Mouse (Mus musculus) layer of hippocampus, postnatal 36 days (tissue): ENCODE data around the gene Cdh13. TPM values are rescaled to one million over a fixed set of nuclear protein-coding genes. Genes with fewer than 3 reads are reported as not detected.
"Not testable (repeated sequence)": the region's sequence is repeated elsewhere in the genome, so short reads cannot be mapped to it uniquely, and the experiment has no call there.

Experiments
- DNase-seq, 2 experiments: peaks; one replicate each; pipeline ENCODE4 v3.0.0; 2022
- total RNA-seq, 2 experiments: library from RNA; stranded (reverse); gene quantifications; 2 replicates each; pipeline ENCODE4 v1.2.3; 2021

The Cdh13 gene
- total RNA-seq, 2 experiments from 2014 or later, result 37.3 to 41.5 TPM

DNA sequence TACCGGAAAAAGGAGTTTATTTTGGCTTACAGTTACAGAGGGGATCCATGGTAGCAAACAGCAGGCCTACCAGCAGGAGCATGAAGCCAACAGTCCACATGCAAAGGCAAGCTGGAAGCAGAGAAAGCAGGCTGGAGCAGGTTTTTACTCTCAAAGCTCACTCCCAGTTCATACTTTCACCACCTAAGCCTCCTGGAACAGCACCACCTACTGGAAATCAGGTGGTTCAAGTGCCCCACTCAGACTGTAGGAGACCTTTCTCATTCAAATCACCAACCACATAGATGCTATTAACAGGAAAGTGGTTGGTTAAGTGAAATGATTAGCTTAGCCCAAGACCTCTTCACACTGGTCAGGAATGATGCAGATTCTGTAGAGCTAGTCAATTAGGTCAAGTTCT is 402.3 kb downstream of the Cdh13 start:
- DNase-seq, result no peak

DNA sequence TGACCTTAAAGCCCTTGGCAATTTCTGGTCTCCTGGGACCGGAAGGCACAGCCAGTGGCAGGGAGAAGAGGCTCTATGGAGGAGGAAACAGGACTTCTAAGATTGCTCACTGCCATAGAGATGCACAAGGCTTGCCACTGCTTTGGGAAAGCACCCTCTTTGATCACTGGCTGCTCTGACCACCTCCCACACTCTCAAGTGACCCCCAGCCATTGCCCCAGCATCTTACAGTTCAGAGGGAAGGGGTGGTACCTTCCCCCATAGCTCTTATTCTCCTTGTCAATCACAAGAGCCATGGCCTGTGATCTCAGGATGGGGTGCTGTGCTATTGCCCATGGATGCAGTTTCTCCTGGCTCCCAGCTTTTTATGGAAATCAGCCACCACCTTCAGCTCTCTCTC is 406.3 kb downstream of the Cdh13 start:
- no peak for DNase-seq

DNA sequence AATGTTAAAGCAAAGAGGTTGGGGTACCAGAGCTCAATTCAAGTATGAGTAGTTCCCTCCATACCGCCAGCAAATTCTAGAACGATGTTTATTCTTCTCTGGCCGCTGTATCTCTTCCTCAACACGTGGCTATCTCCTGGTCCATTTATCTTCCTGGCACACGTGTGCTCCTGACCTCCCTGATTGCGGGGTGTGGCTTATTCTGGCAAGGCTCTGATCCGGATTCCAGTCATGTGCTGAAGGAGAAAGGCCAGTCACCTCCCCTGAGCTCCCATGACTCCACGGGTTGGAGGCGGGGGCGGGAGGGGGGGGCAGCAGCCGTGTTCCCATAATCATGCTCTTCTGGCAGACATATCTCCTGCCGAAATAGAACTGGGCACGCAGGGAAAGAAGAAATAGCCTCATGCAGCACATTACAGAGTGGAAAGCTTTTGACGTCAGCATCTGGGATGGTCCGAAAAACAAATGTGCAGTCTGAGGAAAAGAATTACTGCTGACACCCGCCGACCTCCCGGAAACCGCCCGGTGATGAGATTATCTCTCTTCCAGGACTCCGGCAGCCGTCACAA is 417.9 kb downstream of the Cdh13 start:
- DNase-seq, result no peak

DNA sequence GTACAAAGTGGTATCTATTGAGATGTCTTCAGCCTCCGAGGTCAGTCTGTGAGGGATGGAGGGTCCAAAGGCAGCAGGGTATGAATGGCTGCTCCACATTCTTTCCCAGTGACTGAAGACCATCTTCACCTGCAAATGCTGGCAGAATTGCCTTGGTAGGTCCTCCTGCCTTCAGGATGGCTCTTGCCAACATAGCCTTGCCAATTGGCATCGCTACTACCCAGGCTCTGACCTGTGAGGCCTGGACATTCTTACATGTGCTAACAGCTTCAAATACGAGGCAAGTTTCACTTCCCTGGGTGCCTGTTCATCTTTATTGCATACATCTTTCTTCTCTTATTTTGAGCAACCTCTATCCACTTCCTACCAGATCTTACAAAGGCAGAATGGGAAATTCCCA is 425.8 kb downstream of the Cdh13 start:
- DNase-seq, result no peak

DNA sequence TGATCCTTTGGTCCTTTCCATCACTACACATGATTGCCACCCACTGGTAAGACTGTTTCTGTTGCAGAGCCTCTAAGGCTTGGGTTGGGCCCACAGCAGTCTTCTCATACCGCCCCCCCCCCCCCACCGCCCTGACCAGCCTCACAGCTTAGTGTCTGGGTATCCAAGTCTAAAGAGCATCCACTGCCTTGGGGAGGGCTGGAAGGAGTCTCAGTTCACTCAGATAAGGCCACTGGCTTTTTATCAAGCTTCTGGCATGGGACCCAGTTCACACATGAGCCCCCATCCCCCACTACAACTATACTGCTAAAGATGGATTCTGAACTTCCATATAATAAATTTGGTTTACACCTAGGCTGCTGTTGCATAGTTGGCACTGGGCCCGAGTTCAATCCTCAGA is 428.1 kb downstream of the Cdh13 start:
- no peak for DNase-seq

- DNase-seq, result no peak
These were observed 429.6 kb downstream of the Cdh13 start for GRCm38 (mm10) chr8:118713111-118713510.

- DNase-seq, result no peak
These were observed 430.1 kb downstream of the Cdh13 start for GRCm38 (mm10) chr8:118713596-118713995.

- no peak for DNase-seq
These were observed 439.4 kb downstream of the Cdh13 start for GRCm38 (mm10) chr8:118722896-118723295.

GRCm38 (mm10) chr8:118725651-118726050 is 442.1 kb downstream of the Cdh13 start:
- no peak for DNase-seq

- no peak for DNase-seq
These were observed 458.2 kb downstream of the Cdh13 start for GRCm38 (mm10) chr8:118741781-118742180.

GRCm38 (mm10) chr8:118744991-118745390 is 461.5 kb downstream of the Cdh13 start:
- DNase-seq, result no peak

- no peak for DNase-seq
These were observed 464.6 kb downstream of the Cdh13 start for GRCm38 (mm10) chr8:118748041-118748604.

GRCm38 (mm10) chr8:118749191-118749590 is 465.7 kb downstream of the Cdh13 start:
- DNase-seq, result no peak

DNA sequence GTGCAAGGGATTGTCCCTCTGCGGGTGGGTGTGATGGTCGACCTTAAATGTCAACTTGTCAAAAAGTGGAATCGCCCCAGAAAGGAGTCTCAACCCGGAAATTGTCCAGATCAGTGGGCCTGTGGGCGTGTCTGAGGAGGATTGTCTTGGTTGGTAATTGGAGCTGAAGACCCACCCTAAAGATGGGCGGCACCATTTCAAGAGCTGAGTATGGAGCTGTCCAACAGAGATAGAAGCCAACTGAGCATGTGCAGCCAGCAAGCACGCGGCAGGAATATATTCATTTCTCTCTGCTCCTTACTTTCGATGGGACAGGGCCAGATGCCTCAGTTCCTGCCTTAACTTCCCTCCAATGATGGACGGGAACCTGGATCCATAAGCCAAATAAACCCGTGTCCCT is 466.3 kb downstream of the Cdh13 start:
- no peak for DNase-seq

GRCm38 (mm10) chr8:118753710-118754109 is 470.2 kb downstream of the Cdh13 start:
- DNase-seq, result peak; percentile 13 to 36

DNA sequence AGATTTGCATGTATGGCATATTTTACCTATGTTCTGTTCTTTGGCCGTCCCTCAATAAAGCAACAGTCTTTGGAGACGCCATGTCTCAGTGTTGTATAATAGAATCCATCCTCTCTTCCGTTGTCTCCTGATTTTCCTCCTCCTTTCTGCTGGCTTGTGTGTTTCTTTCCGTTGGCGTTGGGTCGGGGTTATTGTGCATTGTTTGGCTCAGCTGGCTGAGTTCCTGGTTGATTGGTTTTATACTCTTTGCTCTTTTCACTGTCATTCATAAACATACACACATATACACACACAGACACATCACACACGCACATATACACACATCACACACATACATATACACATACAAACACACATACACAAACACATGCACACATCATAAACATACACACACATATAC is 470.6 kb downstream of the Cdh13 start:
- no peak for DNase-seq

DNA sequence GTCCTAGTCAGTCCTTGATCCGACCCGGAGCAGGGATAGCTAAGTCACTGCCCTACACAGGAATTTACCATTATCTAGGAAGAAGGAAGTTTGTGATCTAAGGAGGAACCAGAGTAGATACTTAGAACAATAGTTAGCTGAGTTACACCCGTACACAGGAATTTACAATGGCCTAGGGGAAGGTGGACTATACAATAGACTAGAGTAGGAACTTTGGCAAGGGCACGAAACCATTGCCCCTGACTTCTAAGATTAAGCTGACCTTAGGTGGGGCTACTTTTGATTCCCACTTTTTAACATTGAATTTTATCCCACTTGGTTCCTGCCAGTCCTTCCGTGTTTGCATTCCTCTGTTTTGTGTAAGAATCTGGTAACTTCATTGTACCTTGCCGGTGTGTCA is 494.0 kb downstream of the Cdh13 start:
- not testable (repeated sequence) for DNase-seq

- no peak for DNase-seq
These were observed 494.8 kb downstream of the Cdh13 start for GRCm38 (mm10) chr8:118778374-118778773.

DNA sequence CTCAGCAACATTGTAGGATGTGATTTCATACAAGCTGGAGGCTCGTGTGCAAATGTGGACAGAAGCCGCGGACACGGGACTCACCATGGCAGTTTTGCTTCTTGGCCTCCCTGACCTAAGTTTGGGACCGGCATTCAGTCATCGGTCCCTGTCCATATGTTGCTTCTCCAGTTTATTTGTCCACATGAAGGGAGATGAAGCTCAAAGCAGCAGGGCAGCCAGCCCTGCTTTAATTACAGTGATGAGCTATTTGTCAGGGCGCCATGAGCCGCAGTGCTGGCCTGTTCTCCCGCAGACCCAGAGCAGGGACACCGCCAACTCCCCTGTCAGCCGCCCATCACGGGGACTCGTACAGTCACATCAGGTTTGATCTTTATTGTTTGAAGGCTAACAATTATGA is 502.1 kb downstream of the Cdh13 start:
- no peak for DNase-seq

GRCm38 (mm10) chr8:118789649-118790048 is 506.1 kb downstream of the Cdh13 start:
- DNase-seq, result peak in 1 of 2 experiments; percentile 7

- no peak for DNase-seq
These were observed 511.4 kb downstream of the Cdh13 start for GRCm38 (mm10) chr8:118794886-118795285.

- DNase-seq, result no peak
These were observed 513.0 kb downstream of the Cdh13 start for GRCm38 (mm10) chr8:118796491-118796890.

DNA sequence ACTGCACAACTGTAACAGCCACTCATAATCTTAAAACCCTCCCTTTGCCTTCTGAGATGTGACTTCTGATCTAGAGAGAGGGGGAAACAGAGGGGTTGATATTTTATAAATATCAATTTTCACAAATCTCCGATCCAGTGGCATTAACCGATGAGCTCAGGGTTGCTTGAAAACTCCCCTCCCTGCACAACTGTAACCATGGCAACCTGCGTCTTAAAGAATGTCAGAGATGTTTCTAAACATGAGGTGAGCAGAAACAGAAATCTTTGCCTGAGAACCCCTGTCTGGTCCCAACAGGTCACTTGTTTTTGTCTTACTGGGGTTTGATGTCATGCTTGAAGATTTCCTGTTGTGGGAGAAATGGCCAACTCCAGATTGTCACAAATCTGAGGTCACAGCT is 513.6 kb downstream of the Cdh13 start:
- no peak for DNase-seq

DNA sequence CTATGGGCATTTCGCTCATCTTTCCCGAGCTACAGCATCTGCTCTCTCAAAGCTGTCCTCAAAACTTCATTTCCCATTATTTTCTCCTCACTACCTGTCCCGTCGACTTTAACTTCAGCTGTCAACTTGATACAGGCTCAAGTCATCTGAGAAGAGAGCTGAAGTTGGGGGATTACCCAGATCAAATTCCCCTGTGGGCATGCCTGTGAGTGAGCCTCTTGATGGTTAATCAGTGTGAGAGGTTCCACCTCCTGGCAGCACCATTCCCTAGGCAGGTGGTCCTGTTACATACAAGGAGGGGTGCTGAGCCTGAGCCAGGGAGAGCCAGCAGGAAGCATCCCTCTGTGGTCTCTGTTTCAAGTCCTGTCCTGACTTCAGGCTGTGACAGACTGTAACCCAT is 519.6 kb downstream of the Cdh13 start:
- no peak for DNase-seq

- DNase-seq, result no peak
These were observed 526.1 kb downstream of the Cdh13 start for GRCm38 (mm10) chr8:118809660-118810059.
